In genomic region chr17:80824826-80825517, GRCm38 (mm10) we compare ENCODE assay signal across 9 mouse cellular contexts.
DNase-seq lines count a peak whose midpoint lies in the region; ATAC-seq lines count a peak whose summit lies in the region.
"Had no signal": no experiment of that assay in that cellular context is flagged by ENCODE, and none has a peak within 500 bp of the region (broad histone marks: within the 10 kb centered on the region; RNA-seq: fewer than 3 reads in every experiment).

No protein-coding gene starts in this region.

- peaks cover 29% of the 10 kb centered on the region for H3K4me1 ChIP-seq in heart, embryonic 13.5 days
- peaks cover 23% of the 10 kb centered on the region for H3K4me1 ChIP-seq in kidney, embryonic 14.5 days (ENCODE audit: control insufficient read depth, insufficient read depth, low read length)
- H3K4me1 ChIP-seq in stomach, embryonic 15.5 days = peaks cover 15% of the 10 kb centered on the region

- H3K9me3 ChIP-seq in heart, embryonic 13.5 days = no peaks in the 10 kb centered on the region
- no peaks in the 10 kb centered on the region for H3K9me3 ChIP-seq in kidney, embryonic 14.5 days (ENCODE audit: control insufficient read depth, low read length)
- no peaks in the 10 kb centered on the region for H3K9me3 ChIP-seq in stomach, embryonic 15.5 days

- 0 out of 2 replicates have a peak overlapping the region, but pooled peaks have one; percentile 53 for H3K9ac ChIP-seq in heart, embryonic 13.5 days
- no peak overlapping the region for H3K9ac ChIP-seq in kidney, embryonic 14.5 days (ENCODE audit: low read depth, low read length)
- H3K9ac ChIP-seq in stomach, embryonic 15.5 days = no peak overlapping the region

- no peaks in the 10 kb centered on the region for H3K36me3 ChIP-seq in heart, embryonic 13.5 days
- no peaks in the 10 kb centered on the region for H3K36me3 ChIP-seq in kidney, embryonic 14.5 days (ENCODE audit: control insufficient read depth, insufficient read depth, low read length)
- H3K36me3 ChIP-seq in stomach, embryonic 15.5 days = no peaks in the 10 kb centered on the region

- H3K27me3 ChIP-seq in heart, embryonic 13.5 days (replicated peaks) = no peaks in the 10 kb centered on the region
- H3K27me3 ChIP-seq in kidney, embryonic 14.5 days (ENCODE audit: control insufficient read depth, insufficient read depth, low read length) = no peaks in the 10 kb centered on the region
- H3K27me3 ChIP-seq in stomach, embryonic 15.5 days (replicated peaks) = no peaks in the 10 kb centered on the region

- H3K27ac ChIP-seq in heart, embryonic 13.5 days (replicated peaks) = peak overlapping the region; percentile 88
- H3K27ac ChIP-seq in kidney, embryonic 14.5 days (ENCODE audit: low read depth, low read length) = peak overlapping the region; percentile 87
- peak overlapping the region; percentile 63 for H3K27ac ChIP-seq in stomach, embryonic 15.5 days

- WGBS in heart, embryonic 13.5 days = 72% methylated on average over 13 of the region's 13 CpGs
- 56% methylated on average over 13 of the region's 13 CpGs for WGBS in kidney, embryonic 14.5 days
- 61% methylated on average over 13 of the region's 13 CpGs for WGBS in stomach, embryonic 15.5 days

- H3K4me2 ChIP-seq in heart, embryonic 13.5 days = peak overlapping the region; percentile 46; the same call in 1 of the 2 replicates
- H3K4me2 ChIP-seq in kidney, embryonic 14.5 days (replicated peaks; ENCODE audit: low read depth, low read length) = 0 out of 2 replicates have a peak overlapping the region, but pooled peaks have one; percentile 26
- no peak overlapping the region for H3K4me2 ChIP-seq in stomach, embryonic 15.5 days

- no peak overlapping the region for H3K4me3 ChIP-seq in heart, embryonic 13.5 days
- no peak overlapping the region for H3K4me3 ChIP-seq in kidney, embryonic 14.5 days (ENCODE audit: low read length)
- no peak overlapping the region for H3K4me3 ChIP-seq in stomach, embryonic 15.5 days (replicated peaks)

- DNase-seq in heart, postnatal 4 days = no peak
- DNase-seq in ovary, postnatal 36 days (ENCODE audit: low spot score) = peak; percentile 14
- no peak for DNase-seq in ovary, postnatal 10 days (ENCODE audit: low spot score)
- DNase-seq in urinary bladder, postnatal 36 days (ENCODE audit: low spot score in 2 of 2) = no peak
- DNase-seq in layer of hippocampus, adult 8-10 months (ENCODE audit: low spot score in 2 of 2) = no peak
- DNase-seq: left cerebral cortex, postnatal 4 days had no signal

- ATAC-seq in heart, embryonic 13.5 days (ENCODE audit: extremely low read depth, insufficient number of reproducible peaks, low FRiP score, low TSS enrichment) = no peak
- peak; percentile 83 for ATAC-seq in kidney, embryonic 14.5 days (ENCODE audit: low FRiP score, low TSS enrichment)
- ATAC-seq in stomach, embryonic 15.5 days (ENCODE audit: insufficient read depth, low FRiP score, low read depth) = no peak
